Mouse (Mus musculus): ENCODE results near the gene Cyren.

Gene Cyren

DNA sequence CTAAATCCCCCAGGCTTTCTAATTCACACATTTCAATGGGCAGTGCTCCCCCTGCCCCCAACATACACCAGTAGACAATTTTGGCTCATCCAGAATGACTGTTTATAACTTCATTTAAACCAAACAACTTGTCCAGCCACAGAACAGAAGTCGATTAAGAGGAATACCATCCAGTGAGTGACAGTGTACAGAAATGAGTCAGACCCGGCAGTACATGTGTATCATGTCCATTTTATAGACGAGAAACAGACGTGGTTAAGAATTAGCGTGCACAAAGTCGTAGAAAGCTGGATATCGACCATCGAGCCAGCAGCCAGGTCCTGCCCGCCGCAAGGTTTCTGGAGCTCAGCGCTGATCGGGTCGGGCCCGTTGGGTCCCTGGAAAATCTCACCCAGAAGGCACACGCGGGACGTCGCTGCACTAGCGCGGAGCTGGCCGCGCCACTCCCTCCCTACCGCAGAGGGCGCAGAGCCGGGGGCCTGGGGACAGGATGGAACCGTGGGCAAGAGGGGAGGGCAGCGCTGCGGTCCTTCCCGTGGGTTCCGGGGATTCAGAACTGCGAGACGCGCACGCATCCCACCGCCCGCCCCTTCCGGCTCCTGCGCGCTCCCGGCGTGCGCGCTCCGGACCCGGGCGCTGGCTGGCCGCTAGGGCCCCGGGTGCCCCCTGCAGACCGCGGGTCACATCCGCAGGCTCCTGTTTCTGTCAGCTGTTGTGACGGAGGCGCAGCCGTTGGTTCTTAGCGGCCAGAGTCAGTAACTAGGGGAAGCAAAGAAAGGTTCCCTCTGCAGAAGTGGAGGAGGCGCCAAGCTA, at the start of gene Cyren:
Gene Cyren (minus strand): TSS at position 552 of the 813 bp plus-strand sequence.
- DNase-seq: peak; percentile 96

DNA sequence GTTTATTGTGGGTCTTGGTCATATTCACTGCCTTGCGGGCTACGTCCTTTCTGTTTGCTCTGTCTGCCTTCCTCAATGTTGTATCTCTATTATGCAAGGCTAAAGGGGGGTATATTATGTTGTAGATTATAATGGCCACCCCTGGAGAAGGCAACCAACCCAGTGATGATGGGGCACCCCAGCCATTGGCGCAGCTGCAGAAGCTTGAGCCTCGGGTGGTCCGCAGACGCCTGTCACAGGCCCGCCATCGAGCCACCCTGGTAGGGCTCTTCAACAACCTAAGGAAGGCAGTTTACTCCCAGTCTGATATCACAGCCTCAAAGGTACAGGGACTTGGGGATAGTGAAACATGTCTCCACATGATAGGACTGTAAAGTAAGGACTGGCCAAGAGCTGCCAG, 49.7 kb upstream of the Cyren start:
- DNase-seq: no peak

DNA sequence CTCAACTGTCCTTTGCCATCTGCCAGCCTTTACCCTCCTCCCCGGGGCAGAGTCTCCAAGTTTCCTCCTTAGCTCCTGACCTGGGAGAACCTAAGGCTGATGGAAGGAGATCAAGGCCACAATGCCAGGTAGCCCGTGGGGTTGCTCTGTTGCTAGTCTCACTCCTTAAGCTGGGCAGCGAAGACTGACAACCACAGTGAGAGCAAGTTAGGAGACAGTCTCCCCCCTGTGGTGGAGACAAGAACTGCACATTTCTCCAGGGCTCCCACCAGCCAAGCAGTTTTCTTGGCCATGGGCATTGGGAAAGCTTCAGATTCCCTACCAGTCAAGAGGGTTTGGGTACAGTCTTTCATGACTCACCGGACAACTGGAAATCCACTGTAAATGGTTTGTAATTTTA, 49.3 kb upstream of the Cyren start:
- DNase-seq: peak; percentile 76

DNA sequence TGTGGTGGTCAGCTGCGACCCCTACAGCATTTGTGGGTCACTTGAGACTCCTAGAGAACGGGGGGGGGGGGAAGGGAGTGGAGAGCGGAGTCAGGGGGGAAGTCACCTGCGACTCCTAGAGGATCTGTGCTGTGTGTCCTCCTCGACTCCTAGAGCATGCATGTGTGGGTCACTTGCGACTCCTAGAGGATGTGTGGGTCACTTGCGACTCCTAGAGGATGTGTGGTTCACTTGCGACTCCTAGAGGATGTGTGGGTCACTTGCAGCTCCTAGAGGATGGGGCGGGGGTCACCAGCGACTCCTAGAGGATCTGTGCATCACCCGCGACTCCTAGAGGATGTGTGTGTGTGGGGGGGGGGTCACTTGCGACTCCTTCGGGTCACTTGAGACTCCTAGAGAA, 44.1 kb upstream of the Cyren start:
- no peak for DNase-seq

DNA sequence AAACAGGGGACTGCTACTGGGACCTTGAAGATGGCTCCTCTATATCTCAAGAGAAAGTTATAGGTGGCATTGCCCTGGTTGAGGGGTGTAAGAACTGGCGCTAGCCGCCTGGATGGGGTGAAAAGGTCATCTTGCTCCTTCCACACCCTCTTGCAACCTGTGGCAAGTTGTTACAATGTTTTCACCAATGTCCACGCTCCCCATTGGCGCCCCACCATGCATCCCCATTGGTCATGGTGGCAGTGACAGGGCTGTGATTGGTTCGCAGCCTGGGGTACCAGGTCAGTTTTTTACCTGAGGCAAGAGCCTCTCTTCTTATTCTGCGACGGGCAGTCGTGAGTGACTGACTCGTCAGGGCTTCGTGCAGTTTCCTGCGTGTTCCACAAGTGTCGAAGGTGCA, 42.8 kb upstream of the Cyren start:
- no peak for DNase-seq

DNA sequence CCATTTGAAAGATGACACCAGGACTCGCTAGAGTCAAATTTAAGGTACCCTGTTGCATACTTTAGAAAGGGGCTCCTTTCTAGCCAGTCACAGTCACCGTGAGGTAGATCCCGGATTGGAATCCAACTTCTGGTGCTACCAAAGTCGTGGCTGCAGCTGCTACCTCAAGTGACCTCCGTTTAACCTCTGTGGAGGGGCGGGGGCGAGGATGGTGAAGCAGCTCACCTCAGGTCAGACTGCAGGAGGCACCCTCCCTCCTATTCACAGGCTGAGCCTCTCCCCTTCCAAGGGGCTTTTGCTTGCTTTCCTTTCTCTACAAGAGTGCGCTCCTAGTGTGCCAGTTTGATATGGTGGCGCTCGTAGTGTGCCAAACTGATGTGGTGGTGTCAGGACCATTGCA, 42.1 kb upstream of the Cyren start, which contains the start of gene Stra8:
Gene Stra8 (plus strand): TSS at position 208 of the 400 bp plus-strand sequence.
- DNase-seq: no peak

DNA sequence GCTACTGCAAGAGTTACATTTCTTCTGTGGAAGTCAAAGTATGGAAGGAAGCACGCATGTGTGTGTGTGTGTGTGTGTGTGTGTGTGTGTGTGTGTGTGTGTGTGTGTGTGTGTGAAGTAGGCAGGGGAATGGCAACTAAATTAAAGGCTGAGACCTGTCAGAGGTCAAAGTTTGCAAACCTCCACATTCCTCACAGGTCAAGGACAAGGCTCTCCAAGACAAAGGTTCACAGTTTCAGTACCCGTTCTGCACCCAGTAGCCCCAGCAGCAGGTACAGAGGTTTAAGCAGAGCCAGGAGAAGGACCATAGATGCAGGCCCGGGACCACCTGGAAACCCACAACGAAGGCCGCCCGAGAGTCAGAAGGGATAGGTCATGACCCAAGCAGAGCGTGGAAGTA, 41.3 kb upstream of the Cyren start:
- DNase-seq: no peak

DNA sequence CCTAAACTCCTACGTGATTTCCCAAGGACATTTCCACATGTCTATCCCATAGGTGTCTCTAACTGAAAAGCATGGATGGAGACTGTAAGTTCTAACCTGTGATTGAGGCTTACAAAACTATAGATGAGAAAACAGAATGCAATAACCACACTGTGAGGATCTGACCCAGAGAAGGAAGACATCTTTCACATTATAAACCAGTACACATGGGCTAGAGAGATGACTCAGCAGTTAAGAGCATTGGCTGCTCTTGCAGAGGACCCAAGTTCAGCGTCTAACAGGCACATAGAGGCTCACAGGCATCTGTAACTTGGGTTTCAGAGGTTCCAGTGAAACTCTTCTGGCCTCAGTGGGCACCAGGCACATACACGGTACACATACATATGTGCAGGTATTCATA, 36.6 kb upstream of the Cyren start:
- no peak for DNase-seq

DNA sequence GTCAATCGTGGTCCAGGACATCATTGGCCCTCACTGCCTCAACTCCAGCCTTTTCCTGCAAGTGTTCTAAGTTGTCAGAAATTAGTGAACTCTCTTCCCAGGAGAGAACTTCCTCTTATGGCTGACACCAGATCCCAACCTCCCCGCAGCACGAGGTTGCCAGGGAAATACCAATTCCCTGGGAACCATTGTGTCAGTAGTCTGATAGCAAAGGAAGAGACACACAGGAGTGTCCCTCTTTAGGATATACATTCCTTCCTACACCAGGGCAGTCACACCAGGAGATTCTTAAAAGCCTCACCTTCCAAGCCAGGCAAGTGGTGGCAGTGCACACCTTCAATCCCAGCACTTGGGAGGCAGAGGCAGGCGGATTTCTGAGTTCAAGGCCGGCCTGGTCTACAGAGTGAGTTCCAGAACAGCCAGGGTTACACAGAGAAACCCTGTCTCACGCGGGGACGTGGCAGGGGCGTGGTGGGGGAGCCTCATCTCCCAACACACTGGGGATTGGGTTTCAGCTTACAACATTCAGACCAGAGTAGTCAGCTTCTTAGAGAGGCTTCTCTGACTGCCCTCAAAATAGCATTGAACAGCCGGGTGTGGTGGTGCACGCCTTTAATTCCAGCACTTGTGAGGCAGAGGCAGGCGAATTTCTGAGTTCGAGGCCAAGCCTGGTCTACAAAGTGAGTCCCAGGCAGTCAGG, 35.6 kb upstream of the Cyren start:
- DNase-seq: no peak

DNA sequence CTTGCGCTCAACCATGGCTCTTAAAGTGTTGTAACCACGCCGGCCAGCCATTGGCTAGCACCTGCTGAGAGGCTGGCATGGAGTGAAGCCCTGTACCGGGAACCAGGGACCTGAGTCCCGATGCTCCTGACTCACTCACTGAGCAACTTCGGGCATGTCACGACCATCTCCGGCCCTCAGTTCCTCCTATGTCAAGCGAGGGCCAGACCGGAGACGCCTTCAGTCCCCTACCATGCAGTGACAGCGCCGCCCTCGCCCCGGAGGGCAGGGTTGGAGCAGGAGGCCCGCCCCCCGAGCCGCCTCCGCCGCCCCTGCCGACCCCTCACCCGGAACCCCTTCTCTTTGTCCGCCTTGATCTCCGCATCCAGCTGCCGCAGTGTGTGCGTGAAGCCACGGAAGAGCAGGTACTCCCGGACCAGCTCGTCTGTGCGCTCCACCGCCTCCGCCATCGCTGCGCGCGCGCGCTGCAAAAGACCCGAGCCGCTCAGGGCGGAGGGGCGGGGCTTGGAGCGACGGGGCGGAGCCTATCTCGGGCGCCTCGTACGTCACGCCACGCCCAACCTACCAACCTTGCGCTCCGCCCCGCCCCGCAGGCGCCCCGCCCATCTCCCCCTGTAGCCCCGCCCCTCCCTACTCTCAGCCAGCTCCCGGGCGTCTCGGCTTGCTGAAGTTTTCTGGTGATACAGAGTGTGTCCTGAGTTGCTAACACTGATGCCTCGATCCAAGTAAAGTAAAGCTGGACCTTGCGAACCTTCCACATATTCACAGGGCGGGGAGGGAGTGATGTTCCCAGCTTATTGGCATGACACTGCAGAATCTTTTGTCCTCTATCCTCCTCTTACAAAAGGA, 32.7 kb upstream of the Cyren start, which contains the start of gene Wdr91:
Gene Wdr91 (minus strand): TSS at position 506 of the 849 bp plus-strand sequence.
- DNase-seq: peak; percentile 96

DNA sequence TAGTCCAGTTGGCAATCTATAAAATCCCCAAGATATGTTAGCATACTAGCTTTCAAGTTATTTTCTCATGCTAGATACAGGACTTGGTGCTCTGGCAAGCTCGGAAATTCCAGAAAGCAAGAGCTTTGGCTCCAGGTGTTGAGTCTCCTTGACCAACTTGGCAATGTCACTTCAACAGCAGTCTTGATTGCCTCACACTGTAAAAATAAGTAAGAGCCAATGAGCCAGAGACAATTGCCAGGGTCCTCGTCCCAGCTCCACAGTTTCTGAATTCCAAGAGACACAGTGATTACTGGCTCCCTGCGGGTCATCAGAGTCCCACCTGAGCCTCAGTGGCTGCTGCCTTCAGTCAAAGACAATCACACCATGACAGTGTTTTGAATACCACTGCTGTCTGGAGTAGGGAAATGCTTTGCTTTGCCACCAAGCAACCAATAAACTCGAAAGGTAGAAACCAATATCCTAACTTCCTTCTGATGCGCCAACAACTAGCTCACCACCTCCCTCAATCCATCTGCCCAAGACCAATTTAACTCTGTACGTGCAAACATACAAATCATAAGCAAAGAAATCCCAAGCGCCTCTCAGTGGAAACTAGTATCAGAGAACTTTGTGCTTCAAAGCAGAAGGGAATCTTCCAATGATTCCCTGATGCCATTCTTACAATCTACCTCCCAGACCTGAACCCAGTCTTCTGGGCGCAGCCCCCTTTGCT, 31.9 kb upstream of the Cyren start:
- no peak for DNase-seq

DNA sequence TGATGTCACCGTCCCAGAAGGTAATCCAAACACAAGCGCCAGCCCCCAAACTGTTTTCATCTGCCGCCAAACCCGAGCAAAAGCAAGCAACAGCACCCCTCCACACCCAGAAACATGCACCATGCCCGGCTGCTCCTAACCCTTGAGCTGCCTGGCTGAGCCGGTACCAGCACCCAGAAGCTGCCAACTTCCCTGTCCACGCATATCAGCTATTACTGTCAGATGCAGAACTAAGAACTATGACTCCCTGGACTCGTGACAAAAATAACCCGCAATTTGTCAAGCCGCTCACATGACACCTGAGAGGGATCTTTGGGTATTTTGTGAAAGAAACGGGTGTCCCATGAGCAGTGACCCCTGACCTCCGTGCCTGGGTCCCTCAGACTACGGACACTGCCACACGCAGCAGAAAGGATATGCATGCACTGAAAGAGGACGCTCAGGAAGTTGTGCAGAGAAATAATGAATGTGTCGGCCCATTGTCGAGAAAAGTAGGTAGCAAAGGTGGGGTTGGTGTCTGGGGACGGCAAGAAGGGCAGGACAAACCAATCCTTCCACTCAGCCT, 29.9 kb upstream of the Cyren start:
- no peak for DNase-seq

DNA sequence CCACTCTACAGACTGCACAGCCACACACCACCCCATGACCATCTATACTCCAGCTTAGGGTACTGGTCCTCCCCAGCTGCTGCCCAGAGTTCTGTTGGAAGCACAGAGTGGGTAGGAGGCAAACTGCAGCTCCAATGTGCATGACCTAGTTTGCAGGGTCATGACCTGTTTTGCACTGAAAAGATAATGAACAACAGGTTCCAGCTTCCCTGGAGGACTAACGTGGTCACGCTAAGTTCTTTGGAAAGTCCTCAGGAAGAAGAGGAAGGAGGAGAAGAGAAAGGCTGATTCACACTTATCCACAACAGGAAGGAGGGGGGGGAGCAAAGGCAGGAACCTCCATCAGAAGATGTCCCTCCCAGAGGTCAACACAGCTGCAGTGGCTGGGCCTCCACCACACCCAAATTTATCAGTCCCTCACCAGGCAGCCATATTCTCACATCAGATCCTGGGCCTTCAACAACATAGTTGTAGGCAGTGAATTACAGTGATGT, 29.3 kb upstream of the Cyren start:
- no peak for DNase-seq

DNA sequence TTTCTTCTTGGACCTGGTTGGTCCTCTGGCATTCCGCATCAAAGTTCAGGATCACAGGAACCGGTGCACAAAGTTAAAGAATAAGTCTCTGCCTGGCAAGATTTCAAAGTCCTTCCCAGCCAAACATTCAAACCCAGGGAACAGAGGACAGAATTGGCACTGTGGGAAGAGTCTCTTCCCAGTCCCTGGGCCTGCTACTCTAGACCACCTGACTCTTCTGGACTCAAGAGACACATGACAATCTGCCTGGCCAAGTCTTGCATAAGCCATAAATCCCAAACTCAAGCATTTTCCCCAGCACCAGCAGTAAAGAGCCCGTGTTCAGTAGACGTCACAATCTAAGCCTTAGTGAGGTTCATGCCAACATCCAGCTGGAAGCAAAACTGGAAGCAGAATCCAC, 28.8 kb upstream of the Cyren start:
- DNase-seq: no peak

DNA sequence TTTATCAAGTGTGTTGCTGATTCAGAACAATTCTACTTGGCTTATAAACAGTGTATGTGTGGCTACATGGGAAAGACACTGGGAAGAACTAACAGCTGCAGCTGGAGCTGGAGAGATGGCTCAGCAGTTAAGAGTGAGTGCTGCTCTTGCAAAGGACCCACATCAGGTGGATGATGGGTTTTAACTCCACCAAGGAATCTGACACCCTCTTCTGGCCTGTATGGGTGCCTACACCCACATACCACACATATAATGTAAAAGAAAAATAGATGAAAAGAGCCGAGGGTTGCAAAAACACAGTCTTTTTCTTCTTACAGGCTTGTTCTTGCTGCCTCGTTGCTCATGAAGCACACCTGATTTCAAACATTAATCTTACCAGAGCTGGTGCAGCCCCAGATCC, 28.3 kb upstream of the Cyren start:
- DNase-seq: no peak

DNA sequence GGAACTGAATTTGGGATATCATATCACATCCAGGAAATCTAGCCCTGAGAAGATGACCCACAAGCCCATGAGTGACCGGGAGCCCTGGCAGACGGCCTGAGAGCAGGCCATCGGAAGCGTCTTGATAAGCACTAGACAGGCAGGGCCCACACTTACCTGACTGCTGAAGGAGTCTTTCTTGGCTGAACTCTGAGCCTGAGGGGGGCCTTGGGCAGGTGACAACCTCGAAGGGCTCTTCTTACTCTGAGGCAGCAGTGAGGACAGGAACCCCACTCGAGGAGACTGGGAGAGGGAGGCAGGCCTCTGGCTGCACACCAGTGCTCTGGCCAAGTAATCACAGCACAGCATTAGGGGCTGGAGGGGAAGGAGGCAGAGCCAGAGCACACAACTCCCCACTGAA, 26.5 kb upstream of the Cyren start:
- DNase-seq: no peak

DNA sequence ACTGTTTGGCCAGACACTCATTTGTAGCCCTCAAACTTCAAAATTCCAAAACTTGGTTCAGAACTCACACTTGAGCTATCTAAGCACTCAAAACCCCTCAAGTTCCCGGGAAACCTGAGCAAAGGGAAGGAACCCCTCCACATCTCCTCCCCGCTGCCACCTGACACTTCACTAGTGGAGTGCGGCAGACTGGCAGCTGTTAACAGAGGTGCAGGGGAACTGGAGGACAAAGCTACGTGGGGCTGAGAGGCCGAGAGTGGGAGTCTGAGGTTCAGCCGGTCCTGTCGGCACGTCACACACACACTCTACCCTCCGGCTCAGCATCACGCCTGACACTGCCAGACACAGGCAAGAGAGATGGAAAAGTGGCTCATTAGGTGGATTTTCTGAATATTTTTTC, 26.0 kb upstream of the Cyren start:
- no peak for DNase-seq

DNA sequence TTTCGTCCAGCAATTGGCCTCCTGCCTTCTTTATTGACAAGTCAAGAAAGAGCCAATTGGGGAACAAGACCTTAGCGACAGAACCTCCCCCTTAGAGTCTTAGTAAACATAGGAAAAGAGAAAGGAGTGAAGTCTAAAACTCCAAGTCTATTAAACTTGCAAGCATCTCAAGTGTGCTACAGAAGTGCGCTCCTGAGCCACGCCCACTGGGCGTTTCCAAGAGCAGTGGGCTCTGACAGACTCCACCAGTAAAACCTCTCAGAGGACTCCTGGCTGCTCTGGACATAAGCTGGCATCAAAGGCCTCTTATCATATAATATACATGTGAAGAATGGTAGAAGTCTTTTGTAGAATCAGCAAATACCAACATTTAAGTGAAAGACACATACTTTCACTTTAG, 25.6 kb upstream of the Cyren start:
- no peak for DNase-seq

DNA sequence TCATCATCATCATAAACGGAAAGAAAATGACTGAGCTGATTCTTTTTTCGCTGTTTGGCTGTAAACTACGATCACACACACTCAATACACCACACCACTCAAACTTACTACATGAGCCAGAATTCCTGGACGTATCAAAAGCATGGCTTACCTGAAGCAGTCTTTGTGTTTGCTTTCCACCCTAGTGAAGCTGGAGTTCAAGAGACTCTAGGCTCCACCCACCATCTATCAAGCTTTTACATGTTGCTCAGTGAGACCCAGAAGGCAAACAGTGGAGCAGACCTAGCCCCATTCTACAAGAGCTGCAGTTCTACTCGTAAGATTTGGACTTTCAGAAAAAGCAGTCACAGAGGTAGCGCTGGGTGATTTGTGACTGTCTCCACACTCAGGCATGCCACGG, 24.7 kb upstream of the Cyren start:
- DNase-seq: no peak

DNA sequence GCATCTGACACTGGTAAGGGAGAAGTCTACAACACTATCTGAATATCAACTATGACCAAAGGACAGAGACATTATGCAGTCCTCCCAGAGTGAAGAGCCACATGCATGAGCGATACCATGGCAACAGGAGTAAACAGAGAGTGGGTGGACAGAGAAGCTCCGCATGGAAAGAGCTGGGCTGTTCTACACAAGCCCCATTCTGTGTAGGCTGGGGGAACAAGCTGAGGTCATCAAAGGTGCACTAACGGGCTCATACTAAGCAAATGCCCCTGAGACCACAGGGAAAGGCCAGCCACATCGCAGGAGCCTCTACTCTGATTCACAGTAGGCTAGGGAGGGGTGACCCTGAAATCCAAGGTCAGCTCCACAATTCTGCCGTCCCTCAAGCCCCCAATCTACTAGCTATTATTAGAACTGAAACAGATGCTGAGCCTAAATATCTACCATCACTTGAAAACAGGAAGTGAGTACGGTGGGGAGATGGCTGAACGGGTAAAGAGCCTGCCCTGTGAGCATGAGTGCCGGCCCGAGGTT, 24.1 kb upstream of the Cyren start:
- DNase-seq: no peak

DNA sequence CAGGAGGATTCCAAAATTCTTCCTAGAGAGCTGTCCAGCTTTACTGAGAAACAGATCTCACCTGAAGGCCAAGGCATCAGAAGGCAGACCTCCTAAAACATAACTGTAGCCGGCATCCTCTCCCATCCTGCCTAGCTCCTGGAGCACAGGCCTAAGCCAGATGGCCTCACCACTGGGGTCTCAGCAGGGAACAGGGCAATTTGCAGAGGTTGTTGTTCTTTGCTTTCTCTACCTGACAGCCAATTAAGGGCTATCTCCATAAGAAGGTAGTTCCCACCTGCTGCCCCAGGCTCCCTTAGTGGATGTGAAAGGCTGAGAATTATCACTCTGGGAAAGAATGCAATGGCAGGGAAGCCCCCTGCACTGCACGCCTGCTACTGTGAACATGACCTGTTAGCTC, 23.1 kb upstream of the Cyren start:
- DNase-seq: no peak

DNA sequence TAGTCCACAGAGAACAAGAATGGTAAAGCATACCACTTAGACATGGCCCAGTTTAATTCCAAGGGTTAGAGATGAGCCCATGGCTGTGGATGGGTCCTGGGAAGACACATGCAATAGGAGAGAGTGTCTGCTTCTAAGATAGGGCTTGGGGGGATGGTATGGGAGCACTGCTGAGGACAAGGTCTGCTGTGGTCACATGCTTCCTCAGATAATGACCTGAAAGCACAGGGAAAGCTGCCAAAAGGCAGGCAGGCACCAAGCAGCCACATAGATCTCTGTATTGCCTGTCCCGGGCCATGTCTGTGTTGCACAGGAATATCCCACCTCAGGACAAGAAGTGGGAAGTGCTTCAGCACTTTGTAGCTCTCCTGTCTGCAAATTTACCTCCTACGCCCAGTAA, 21.3 kb upstream of the Cyren start:
- DNase-seq: no peak
